25 mouse cellular contexts compared by ENCODE assay signal in genomic region chr16:85008866-85009645, GRCm38 (mm10).
DNase-seq lines count a peak whose midpoint lies in the region; ATAC-seq and TF ChIP-seq lines count a peak whose summit lies in the region.
"Had no signal": no experiment of that assay in that cellular context is flagged by ENCODE, and none has a peak within 500 bp of the region (broad histone marks: within the 10 kb centered on the region; RNA-seq: fewer than 3 reads in every experiment).

No protein-coding gene starts in this region.

- H3K9me3 ChIP-seq in hindbrain, postnatal 0 days (ENCODE audit: low read length) = no peaks in the 10 kb centered on the region
- H3K9me3 ChIP-seq in hindbrain, embryonic 12.5 days (replicated peaks) = no peaks in the 10 kb centered on the region
- no peaks in the 10 kb centered on the region for H3K9me3 ChIP-seq in kidney, postnatal 0 days (replicated peaks; ENCODE audit: low read length)
- no peaks in the 10 kb centered on the region for H3K9me3 ChIP-seq in midbrain, embryonic 13.5 days
- H3K9me3 ChIP-seq in midbrain, postnatal 0 days (ENCODE audit: low read length) = no peaks in the 10 kb centered on the region
- H3K9me3 ChIP-seq: embryonic facial prominence, embryonic 13.5 days; forebrain, embryonic 12.5 days; limb, embryonic 15.5 days; neural tube, embryonic 15.5 days had no signal

- H3K9ac ChIP-seq in hindbrain, postnatal 0 days (replicated peaks; ENCODE audit: low read length) = no peak overlapping the region
- H3K9ac ChIP-seq in hindbrain, embryonic 12.5 days = no peak overlapping the region
- H3K9ac ChIP-seq in kidney, postnatal 0 days (ENCODE audit: low read depth, low read length) = no peak overlapping the region
- no peak overlapping the region for H3K9ac ChIP-seq in midbrain, embryonic 13.5 days (replicated peaks)
- no peak overlapping the region for H3K9ac ChIP-seq in midbrain, postnatal 0 days (replicated peaks; ENCODE audit: low read length, poor library complexity, severe bottlenecking)
- H3K9ac ChIP-seq: embryonic facial prominence, embryonic 13.5 days; forebrain, embryonic 12.5 days; hindbrain, embryonic 14.5 days; limb, embryonic 15.5 days; liver, embryonic 14.5 days; neural tube, embryonic 15.5 days had no signal

- H3K27ac ChIP-seq in hindbrain, postnatal 0 days = no peak overlapping the region
- no peak overlapping the region for H3K27ac ChIP-seq in hindbrain, embryonic 12.5 days
- peak overlapping the region; percentile 31; the same call in 1 of the 2 replicates for H3K27ac ChIP-seq in kidney, postnatal 0 days
- H3K27ac ChIP-seq in midbrain, embryonic 13.5 days = peak overlapping the region; percentile 41
- H3K27ac ChIP-seq in midbrain, postnatal 0 days (ENCODE audit: low read depth, low read length) = no peak overlapping the region
- H3K27ac ChIP-seq: embryonic facial prominence, embryonic 13.5 days; forebrain, embryonic 12.5 days; hindbrain, embryonic 14.5 days; limb, embryonic 15.5 days; liver, embryonic 14.5 days; neural tube, embryonic 15.5 days; stomach, postnatal 0 days had no signal

- TF ChIP-seq CTCF in hindbrain, postnatal 0 days (IDR thresholded peaks at IDR 0.05; ENCODE audit: low read depth) = no peak
- TF ChIP-seq CTCF in kidney, postnatal 0 days (IDR thresholded peaks at IDR 0.05; ENCODE audit: low read depth) = no peak
- no peak for TF ChIP-seq CTCF in midbrain, postnatal 0 days (IDR thresholded peaks at IDR 0.05)

- peaks cover 30% of the 10 kb centered on the region for H3K36me3 ChIP-seq in hindbrain, postnatal 0 days (ENCODE audit: insufficient read depth, low read length)
- peaks cover 49% of the 10 kb centered on the region for H3K36me3 ChIP-seq in hindbrain, embryonic 12.5 days
- peaks cover 28% of the 10 kb centered on the region; the same call in 1 of the 2 replicates for H3K36me3 ChIP-seq in kidney, postnatal 0 days (ENCODE audit: insufficient read depth, low read length)
- peaks cover 51% of the 10 kb centered on the region for H3K36me3 ChIP-seq in midbrain, embryonic 13.5 days
- H3K36me3 ChIP-seq in midbrain, postnatal 0 days (ENCODE audit: insufficient read depth, low read length) = peaks cover 27% of the 10 kb centered on the region

- no peak overlapping the region for H3K4me3 ChIP-seq in hindbrain, postnatal 0 days (ENCODE audit: low read length)
- no peak overlapping the region for H3K4me3 ChIP-seq in hindbrain, embryonic 12.5 days
- no peak overlapping the region for H3K4me3 ChIP-seq in kidney, postnatal 0 days (replicated peaks; ENCODE audit: low read depth, low read length)
- H3K4me3 ChIP-seq in midbrain, embryonic 13.5 days (replicated peaks) = no peak overlapping the region
- no peak overlapping the region for H3K4me3 ChIP-seq in midbrain, postnatal 0 days (ENCODE audit: low read depth, low read length)
- H3K4me3 ChIP-seq: embryonic facial prominence, embryonic 13.5 days; erythroblast, embryonic 14.5 days; forebrain, embryonic 12.5 days; limb, embryonic 15.5 days; neural tube, embryonic 15.5 days had no signal

- H3K27me3 ChIP-seq in hindbrain, postnatal 0 days (ENCODE audit: insufficient read depth, low read length) = no peaks in the 10 kb centered on the region
- H3K27me3 ChIP-seq in hindbrain, embryonic 12.5 days = no peaks in the 10 kb centered on the region
- no peaks in the 10 kb centered on the region for H3K27me3 ChIP-seq in kidney, postnatal 0 days (ENCODE audit: insufficient read depth, low read length)
- H3K27me3 ChIP-seq in midbrain, embryonic 13.5 days = no peaks in the 10 kb centered on the region
- H3K27me3 ChIP-seq in midbrain, postnatal 0 days (ENCODE audit: insufficient read depth, low read length) = no peaks in the 10 kb centered on the region
- H3K27me3 ChIP-seq: embryonic facial prominence, embryonic 13.5 days; forebrain, embryonic 12.5 days; limb, embryonic 15.5 days; neural tube, embryonic 15.5 days had no signal

- no peaks in the 10 kb centered on the region for H3K4me1 ChIP-seq in hindbrain, postnatal 0 days (ENCODE audit: insufficient read depth, low read length)
- H3K4me1 ChIP-seq in hindbrain, embryonic 12.5 days = no peaks in the 10 kb centered on the region
- H3K4me1 ChIP-seq in kidney, postnatal 0 days (replicated peaks; ENCODE audit: insufficient read depth, low read length) = peaks cover 11% of the 10 kb centered on the region; the same call in 1 of the 2 replicates
- H3K4me1 ChIP-seq in midbrain, embryonic 13.5 days (replicated peaks) = 0 out of 2 replicates have a peak, but pooled peaks cover 4% of the 10 kb centered on the region
- no peaks in the 10 kb centered on the region for H3K4me1 ChIP-seq in midbrain, postnatal 0 days (ENCODE audit: insufficient read depth, low read length)
- H3K4me1 ChIP-seq: embryonic facial prominence, embryonic 13.5 days; forebrain, embryonic 12.5 days; limb, embryonic 15.5 days; neural tube, embryonic 15.5 days had no signal

- WGBS in hindbrain, postnatal 0 days = 77% methylated on average over 9 of the region's 9 CpGs
- 78% methylated on average over 9 of the region's 9 CpGs for WGBS in hindbrain, embryonic 12.5 days
- WGBS in kidney, postnatal 0 days = 31% methylated on average over 9 of the region's 9 CpGs
- WGBS in midbrain, embryonic 13.5 days = 52% methylated on average over 9 of the region's 9 CpGs
- 48% methylated on average over 9 of the region's 9 CpGs for WGBS in midbrain, postnatal 0 days

- no peak overlapping the region for H3K4me2 ChIP-seq in hindbrain, postnatal 0 days (ENCODE audit: low read depth, low read length)
- no peak overlapping the region for H3K4me2 ChIP-seq in hindbrain, embryonic 12.5 days (replicated peaks)
- no peak overlapping the region for H3K4me2 ChIP-seq in kidney, postnatal 0 days (ENCODE audit: low read length)
- no peak overlapping the region for H3K4me2 ChIP-seq in midbrain, embryonic 13.5 days (replicated peaks)
- H3K4me2 ChIP-seq in midbrain, postnatal 0 days (ENCODE audit: low read depth, low read length, poor library complexity, severe bottlenecking) = no peak overlapping the region
- H3K4me2 ChIP-seq: embryonic facial prominence, embryonic 13.5 days; forebrain, embryonic 12.5 days; heart, embryonic 11.5 days; hindbrain, embryonic 14.5 days; limb, embryonic 15.5 days; neural tube, embryonic 15.5 days had no signal

- 0 out of 2 replicates have a peak, but pooled peaks have one; percentile 21 for ATAC-seq in hindbrain, postnatal 0 days
- no peak for ATAC-seq in hindbrain, embryonic 12.5 days (ENCODE audit: low FRiP score)
- peak; percentile 85 for ATAC-seq in kidney, postnatal 0 days (replicated peaks; ENCODE audit: low FRiP score, low read depth)
- no peak for ATAC-seq in midbrain, embryonic 13.5 days
- ATAC-seq in midbrain, postnatal 0 days (ENCODE audit: low FRiP score) = no peak
- ATAC-seq: activated CD4-positive, CD25-positive, alpha-beta regulatory T cell, adult 4 months had no signal

- no peak for DNase-seq in hindbrain, postnatal 0 days (ENCODE audit: low spot score)
- peak; percentile 72 for DNase-seq in kidney, postnatal 0 days (ENCODE audit: low spot score)
- no peak for DNase-seq in kidney, postnatal 4 days
- DNase-seq in midbrain, postnatal 0 days (ENCODE audit: low spot score) = no peak
- DNase-seq in retina, embryonic 14.5 days (ENCODE audit: low spot score) = peak; percentile 7
- DNase-seq in thymus, postnatal 25 days = no peak
- DNase-seq: adrenal gland, adult 8-10 months; B cell, adult 2 months; cerebellum, adult 8-10 months; cerebellum, postnatal 36 days; embryo, embryonic 11 days; left cerebral cortex, postnatal 4 days; lung, postnatal 10 days had no signal

Comparison
In these comparisons a context has a peak if more than half of its experiments do, and no peak if none do; other contexts are left out.
1. ATAC-seq: peak in hindbrain, postnatal 0 days (single experiment) and kidney, postnatal 0 days (single experiment); none in hindbrain, embryonic 12.5 days (single experiment), midbrain, embryonic 13.5 days (single experiment) and midbrain, postnatal 0 days (single experiment).
2. DNase-seq: peak in kidney, postnatal 0 days (single experiment) and retina, embryonic 14.5 days (single experiment); none in hindbrain, postnatal 0 days (single experiment), kidney, postnatal 4 days (0 of 2), midbrain, postnatal 0 days (single experiment) and thymus, postnatal 25 days (single experiment).
3. H3K27ac ChIP-seq: peak in kidney, postnatal 0 days (single experiment) and midbrain, embryonic 13.5 days (single experiment); none in hindbrain, postnatal 0 days (single experiment), hindbrain, embryonic 12.5 days (single experiment) and midbrain, postnatal 0 days (single experiment).